Mouse (Mus musculus) megakaryocyte, adult 5-6 weeks (primary cell): ENCODE data around the gene Mtg2. TPM values are rescaled to one million over a fixed set of nuclear protein-coding genes. Genes with fewer than 3 reads are reported as not detected.
A peak's percentile ranks its signal among the peaks of the same experiment; 100 is the strongest.

Experiments
- ATAC-seq: 2 replicates; pipeline ENCODE4 v1.8.0; 2016; ENCODE audit warnings: mild to moderate bottlenecking, inconsistent platforms; ENCODE audit not compliant: poor library complexity, severe bottlenecking
- total RNA-seq, 2 experiments: library from RNA; stranded (forward) in 1 of 2; stranded (reverse) in 1 of 2; fragments of 153-499, 151-499 nt in 1 of 2; fragments of 221-1000, 200-1000 nt in 1 of 2; gene quantifications; 2 replicates each; pipeline versions ENCODE4 v1.2.3 to v1.2.4; 2015 to 2017

The Mtg2 gene
- total RNA-seq, 2 experiments from 2014 or later, result 3.3 to 6.6 TPM

DNA sequence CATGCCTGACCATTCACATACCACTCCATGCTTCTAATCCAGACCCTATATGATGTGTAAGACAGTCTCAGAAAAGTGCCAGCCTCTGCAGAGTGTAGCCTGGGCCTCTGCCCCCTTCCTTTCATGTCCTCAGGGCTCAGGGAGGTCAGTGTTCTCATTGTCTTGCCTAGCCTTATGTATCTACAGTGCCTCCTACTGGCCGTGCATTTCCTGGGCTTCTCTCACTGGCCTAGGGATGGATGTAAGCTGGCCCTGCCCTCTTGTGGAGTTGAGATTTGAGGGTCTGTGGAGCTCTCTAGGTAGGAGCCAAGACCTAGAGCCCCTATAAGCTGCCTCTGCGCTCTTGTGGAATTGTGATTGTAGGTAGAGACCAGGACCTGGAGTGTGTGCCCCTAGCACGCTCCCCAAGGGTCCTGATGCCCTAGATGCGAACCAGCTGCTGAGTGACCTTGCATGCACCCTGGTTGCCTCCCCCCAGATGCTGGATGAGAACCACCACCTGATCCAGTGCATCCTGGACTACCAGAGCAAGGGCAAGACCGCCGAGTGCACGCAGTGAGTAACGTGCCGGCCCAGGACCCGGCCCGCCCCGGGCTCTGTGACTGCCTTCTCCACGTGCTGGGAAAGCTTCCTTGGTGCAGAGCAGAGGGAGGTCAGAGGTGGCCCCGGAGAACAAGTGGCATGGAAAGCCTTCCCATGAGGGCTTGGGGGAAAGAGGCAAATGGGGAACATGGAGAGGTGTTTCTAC is 18.2 kb upstream of the Mtg2 start:
- ATAC-seq, result no peak

GRCm38 (mm10) chr2:180053001-180053400 is 17.4 kb upstream of the Mtg2 start:
- no peak for ATAC-seq

DNA sequence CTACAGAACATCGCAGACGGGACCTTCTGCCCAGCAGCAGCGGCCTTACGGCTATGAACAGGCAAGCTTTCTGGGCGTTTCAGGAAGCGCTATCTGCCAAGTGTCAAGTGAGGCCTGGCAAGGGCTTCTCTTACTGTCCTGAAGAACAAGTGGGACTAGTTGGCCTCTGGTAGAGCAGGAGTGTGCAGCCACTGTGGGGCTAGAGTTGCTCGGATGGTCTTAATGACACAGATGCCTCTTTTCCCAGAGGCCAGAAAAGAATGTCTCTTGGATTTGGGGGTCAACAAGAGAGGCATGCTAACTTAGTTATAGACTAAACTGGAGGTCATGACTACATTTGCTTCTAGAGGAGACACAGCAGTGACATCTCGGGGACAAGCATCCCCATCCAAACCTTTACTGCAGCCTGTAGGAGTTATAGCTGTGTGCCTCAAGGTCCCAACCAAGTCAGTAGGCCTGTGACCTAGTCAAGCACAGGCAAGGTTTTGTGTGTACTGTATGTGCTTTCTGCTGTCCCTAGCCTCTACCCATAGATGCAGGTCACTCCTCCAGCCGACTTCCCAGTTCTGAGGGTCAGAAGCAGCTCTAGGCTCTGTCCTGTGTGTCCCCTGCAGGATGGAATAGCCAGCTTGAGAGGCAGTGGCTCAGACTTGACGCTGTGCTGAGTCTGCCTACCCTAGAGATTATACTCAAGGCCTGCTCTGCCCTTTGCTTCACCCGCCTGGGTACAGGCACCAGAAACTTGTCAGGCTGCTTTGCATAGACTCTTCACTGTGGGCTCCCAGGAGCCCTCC is 6.9 kb upstream of the Mtg2 start:
- no peak for ATAC-seq

GRCm38 (mm10) chr2:180069770-180070480 is 463 bp upstream of the Mtg2 start:
- ATAC-seq, result peak; percentile 23

- no peak for ATAC-seq
Observed at GRCm38 (mm10) chr2:180071671-180072070, 1.3 kb downstream of the Mtg2 start.

GRCm38 (mm10) chr2:180072886-180073285 is 2.5 kb downstream of the Mtg2 start:
- ATAC-seq, result no peak

GRCm38 (mm10) chr2:180077622-180078021 is 7.2 kb downstream of the Mtg2 start:
- ATAC-seq, result no peak

DNA sequence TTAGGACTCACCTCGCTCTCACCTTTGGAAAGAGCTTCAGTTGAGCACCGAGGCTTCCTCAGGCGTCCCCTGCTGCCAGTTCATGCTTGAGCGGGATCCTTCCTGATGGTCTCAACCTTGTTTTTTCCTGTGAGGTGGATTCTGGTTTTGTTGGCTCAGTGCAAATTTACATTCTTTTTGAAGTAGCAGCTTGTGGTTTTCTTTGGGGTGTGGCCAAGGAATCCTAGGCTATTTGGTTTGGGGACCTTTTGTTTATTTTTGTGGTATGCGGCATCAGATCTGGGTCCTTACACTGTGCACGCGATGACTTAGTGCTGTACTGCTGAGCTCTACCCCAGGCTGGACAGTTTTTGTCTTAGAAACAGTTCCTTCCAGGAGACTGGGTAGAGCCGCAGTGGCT is 10.3 kb downstream of the Mtg2 start:
- ATAC-seq, result no peak

- no peak for ATAC-seq
Observed at GRCm38 (mm10) chr2:180083063-180083462, 12.7 kb downstream of the Mtg2 start.

DNA sequence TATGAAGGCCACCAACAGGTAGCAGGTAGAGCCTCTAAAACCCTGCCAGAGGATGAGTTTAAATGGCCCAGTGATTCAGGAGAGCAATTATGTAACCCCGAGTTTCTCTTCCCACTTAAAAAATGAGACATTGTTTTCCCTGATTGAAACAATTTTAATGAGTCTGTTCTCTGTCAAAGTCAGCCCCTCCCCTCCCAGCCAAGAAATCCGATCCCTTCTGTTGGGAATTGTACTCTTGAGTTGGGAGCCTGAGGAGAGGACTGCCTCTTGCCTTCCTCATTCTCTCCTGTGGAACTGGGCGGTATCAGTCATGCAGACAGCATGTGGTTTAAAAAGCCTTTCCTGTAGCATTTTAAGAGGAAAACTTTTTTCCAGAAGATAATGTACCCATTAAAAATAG is 14.2 kb downstream of the Mtg2 start:
- ATAC-seq, result no peak

GRCm38 (mm10) chr2:180085926-180086636 is 15.7 kb downstream of the Mtg2 start:
- no peak for ATAC-seq

DNA sequence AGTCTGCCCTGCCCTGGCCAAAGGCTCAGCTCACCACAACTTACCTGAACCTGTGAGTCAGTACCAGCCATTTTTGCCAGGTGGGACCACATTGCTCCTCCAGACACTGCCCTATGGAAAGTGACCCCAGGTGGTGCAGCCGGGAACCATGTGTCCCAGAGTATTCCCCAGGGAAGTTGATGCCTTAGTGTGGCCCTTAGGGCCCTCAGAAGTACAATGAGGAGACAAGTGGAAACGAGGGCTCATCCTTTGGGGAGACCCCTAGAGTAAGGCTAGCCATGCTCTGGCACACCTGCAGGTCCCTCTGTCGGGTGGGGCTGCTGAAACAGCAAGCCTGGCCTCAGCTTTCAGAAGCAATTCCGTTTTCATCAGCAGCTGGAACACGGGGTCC is 16.2 kb downstream of the Mtg2 start:
- no peak for ATAC-seq

GRCm38 (mm10) chr2:180087472-180087871 is 17.1 kb downstream of the Mtg2 start:
- peak; percentile 40; the same call in 1 of the 2 replicates for ATAC-seq

- ATAC-seq, result no peak
Observed at GRCm38 (mm10) chr2:180090285-180090684, 19.9 kb downstream of the Mtg2 start.

DNA sequence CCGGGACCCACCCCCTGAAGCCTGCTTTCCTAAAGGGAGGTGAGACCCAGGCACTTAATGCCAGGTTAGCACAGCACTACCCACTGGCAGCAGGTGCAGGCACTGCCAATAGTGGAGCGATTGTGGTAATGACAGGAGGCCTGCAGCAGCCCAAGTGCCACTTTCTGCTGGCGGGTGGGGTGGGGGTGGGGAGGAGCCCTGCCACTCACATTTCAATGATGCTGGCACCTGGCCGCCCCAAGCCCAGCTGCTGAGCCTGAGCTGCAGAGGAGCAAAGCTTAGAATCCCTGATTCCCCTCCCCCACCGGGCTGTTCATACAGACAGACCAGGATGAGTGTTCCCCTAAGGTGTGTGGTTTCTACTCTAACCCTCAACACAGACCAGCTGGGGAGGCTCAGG is 25.3 kb downstream of the Mtg2 start:
- no peak for ATAC-seq

GRCm38 (mm10) chr2:180097585-180097984 is 27.2 kb downstream of the Mtg2 start:
- ATAC-seq, result no peak

DNA sequence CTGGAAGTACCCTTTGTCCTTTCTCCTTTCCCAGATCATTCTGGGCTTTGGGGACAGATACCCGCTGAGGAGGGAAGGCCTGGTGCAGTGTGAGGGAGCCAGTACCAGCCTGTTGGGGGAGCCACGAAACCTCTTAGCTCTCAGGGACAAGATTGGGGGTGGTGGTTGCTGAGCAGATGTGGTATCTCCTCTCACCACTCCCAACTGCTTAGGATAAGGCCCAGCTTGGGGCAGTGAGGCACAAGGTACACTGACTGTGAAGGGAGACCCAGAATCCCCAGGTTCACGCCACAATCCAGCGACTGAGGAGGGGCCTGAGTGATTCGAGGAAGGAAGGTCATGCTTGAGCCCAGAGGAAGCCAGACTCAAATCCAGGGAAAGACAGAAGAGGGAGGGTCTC is 27.8 kb downstream of the Mtg2 start:
- peak; percentile 33; the same call in 1 of the 2 replicates for ATAC-seq

DNA sequence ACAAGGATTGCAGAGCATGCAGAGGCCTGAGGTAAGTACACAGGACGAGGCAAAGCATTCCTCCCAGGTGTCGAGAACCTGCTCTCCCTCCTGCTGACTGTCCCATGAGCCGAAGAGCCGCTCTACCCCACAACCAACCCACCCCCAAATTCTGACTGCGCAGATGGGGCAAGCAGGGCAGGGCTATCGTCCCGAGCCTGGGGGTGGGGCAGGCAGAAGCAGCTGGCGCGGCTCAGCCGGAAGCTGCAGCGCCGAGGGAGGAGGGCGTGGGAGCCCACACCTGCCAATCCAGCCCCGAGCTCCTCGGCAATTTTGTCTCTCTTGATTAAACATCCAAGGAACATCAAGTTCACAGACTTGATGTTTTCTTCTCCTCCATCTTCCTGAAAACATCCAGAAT is 29.1 kb downstream of the Mtg2 start:
- no peak for ATAC-seq

DNA sequence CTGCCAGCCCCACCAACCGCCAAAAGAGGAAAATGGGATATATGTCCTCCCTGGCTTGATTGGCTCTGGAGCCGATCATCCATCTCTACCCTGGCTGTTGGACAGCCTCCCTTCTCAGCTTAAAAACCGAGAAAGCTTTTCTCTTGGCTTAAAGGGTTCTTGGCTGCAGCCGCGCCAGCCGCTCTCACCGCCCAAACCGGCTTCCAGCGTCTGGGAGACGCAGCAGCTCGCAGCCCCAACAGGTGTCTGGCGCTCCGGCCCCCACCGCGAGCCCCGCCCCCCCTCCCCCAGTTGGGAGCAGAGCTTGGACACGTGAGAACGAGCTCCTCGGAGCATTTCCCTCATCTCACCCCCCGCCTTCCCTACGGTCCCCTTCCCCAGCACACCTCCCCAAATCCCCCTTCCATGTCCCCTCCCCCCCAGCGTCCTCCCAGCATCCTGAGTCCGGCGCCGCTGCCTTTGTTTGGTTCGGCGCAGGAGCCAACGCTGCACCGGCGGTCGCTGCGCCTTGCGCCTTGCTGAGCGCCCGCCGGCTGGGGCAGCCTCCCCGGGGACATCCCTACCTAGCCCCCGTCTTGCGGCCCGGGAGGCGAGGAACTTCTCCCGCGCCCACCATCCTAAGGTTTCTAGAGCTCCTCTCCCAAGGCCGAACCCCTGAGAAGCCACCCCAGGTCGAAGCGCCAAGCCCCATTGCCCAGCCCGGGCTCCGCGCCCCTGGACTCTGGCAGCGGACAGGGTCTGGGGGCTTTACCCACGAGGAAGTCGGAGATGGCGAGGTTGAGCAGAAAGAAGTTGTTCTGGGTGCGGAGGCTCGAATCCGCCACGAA is 33.0 kb downstream of the Mtg2 start:
- ATAC-seq, result no peak
